Mouse (Mus musculus) stomach, postnatal 0 days (tissue): ENCODE measurements at regions not wholly inside any gene's neighbourhood (a gene's known extent, or its start where the extent isn't known, plus 50 kb on each side); places are given as distances from the start of the nearest gene placed in this dataset.

Source experiments
- CTCF ChIP-seq: IDR thresholded peaks from 2 replicates; pipeline ENCODE4 v1.5.1; 2016; ENCODE audit warnings: antibody characterized with exemption, low read depth, mild to moderate bottlenecking, moderate library complexity
- EP300 ChIP-seq: optimal IDR thresholded peaks from 2 replicates; pipeline ENCODE3; 2016; ENCODE audit warnings: antibody characterized with exemption

DNA sequence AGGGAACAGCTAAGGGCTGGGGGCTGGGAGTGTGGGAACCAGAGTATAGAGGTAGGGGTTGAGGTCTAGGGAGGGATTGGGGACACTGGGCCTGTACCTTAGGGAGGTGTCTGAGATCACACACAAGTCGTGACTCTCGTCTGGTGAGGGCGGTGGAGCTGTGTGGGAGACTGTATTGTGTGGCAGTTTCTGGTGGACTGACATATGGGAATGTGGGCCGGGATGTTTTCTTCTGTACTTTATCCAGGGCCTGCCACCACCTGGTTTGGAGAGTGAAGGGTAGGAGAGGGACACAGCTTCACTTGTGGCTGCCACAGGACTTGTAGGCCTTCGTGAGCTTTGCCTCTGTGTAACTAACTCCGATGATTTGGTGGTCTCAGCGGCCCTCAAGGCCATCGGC is 112.5 kb upstream of the A530016L24Rik start:
- TF ChIP-seq CTCF (no peak), EP300 (no peak)
